Mouse (Mus musculus): ENCODE results near the gene Ascc3. TPM values are rescaled to one million over a fixed set of nuclear protein-coding genes. Genes with fewer than 3 reads are reported as not detected.

The Ascc3 gene
- polyA plus RNA-seq, 1 experiment from 2014 or later = 13.1 TPM

DNA sequence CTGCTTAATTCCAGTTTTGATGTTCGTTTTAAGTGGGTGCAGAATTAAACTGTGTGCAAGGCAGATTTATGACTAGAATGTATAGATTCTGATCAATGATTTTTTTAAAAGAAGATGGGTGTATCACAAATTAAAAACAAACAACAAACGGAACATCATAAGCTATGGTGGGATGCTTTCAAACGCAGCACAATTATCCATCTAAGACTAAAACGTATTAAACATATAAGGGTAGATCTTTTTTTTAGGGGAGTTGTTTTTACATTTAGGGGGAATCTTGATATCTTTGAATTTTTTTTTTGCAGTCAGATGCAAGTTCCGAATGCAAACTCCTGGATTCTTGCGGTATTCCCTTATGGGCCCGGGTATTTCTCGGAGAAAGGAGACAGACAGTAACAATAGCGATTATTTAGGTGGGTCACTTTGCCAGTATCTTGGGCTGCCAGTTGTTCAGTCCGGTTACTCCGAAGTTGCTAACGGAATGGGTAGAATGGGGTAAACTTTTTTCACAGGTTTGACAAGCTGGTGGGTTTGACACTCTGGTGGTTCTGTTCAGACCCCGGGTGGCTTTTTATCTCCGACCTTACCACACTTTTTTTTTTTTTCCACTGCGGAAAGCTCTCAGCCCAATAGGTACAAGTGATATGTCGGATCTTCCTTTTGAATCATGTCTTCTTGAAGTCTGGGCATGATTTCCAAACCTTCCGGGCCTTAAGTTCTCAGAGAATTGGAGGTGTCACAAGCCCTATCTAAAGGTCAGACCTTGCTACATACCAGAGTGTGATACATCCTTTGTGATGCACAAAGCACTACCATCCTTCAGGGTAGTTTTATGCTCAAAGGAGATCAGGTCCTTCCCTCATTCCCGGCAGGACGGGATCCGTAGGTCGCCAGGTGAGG lies 307.6 kb downstream of the Ascc3 start:
- ATAC-seq (no peak), DNase-seq (ENCODE audit: low spot score) (no peak)
- WGBS = 3% methylated on average over 21 of the region's 21 CpGs
- H3K9me3 ChIP-seq (ENCODE audit: low read length) = no peaks in the 10 kb centered on the region
- peaks cover 89% of the 10 kb centered on the region for H3K27me3 ChIP-seq (replicated peaks; ENCODE audit: insufficient read depth, low read length)
- peaks cover under 1% of the 10 kb centered on the region for H3K4me1 ChIP-seq (ENCODE audit: insufficient read depth, low read depth, low read length)
- TF ChIP-seq EP300 (IDR thresholded peaks at IDR 0.05) = no peak
- no peak for TF ChIP-seq CTCF (IDR thresholded peaks at IDR 0.05)
- no peak overlapping the region for H3K4me3 ChIP-seq (ENCODE audit: low read depth, low read length)
- no peaks in the 10 kb centered on the region for H3K36me3 ChIP-seq (ENCODE audit: insufficient read depth, low read length)
- no peak overlapping the region for H3K4me2 ChIP-seq (replicated peaks; ENCODE audit: low read depth, low read length)
- H3K27ac ChIP-seq (ENCODE audit: low read length) = no peak overlapping the region
- no peak overlapping the region for H3K9ac ChIP-seq (replicated peaks; ENCODE audit: low read depth)
